Mouse (Mus musculus) adrenal gland, postnatal 0 days (tissue): ENCODE results near the gene Slc7a9. TPM values are rescaled to one million over a fixed set of nuclear protein-coding genes. Genes with fewer than 3 reads are reported as not detected.

Experiments used
- polyA plus RNA-seq: library from polyadenylated mRNA; unstranded; fragments of >200 nt; fragmentation: Nextera tagmentation; extraction: Ambion mirVana; gene quantifications from 2 replicates; pipeline ENCODE4 v1.2.1, GENCODE M21; 2015

Gene Slc7a9
- polyA plus RNA-seq, result 0.40 and 1.1 TPM in 2 replicates

GRCm38 (mm10) chr7:35447996-35448846, at the start of gene Slc7a9:
Slc7a9 (plus strand) TSS chr7:35448796.

Other genes starting within 250 kb of the Slc7a9 start
- 6.3 TPM in 2 replicates for gene Lrp3, start 233.3 kb upstream of the Slc7a9 start, polyA plus RNA-seq
- 12.9 and 17.6 TPM in 2 replicates for gene Gpatch1, start 130.4 kb upstream of the Slc7a9 start, polyA plus RNA-seq
- gene Rhpn2, start 114.6 kb upstream of the Slc7a9 start, polyA plus RNA-seq, result 3.5 and 3.7 TPM in 2 replicates
- 8.6 and 11.0 TPM in 2 replicates for gene Faap24, start 52.0 kb upstream of the Slc7a9 start, polyA plus RNA-seq
- 19.1 and 26.7 TPM in 2 replicates for gene Cep89, start 51.8 kb upstream of the Slc7a9 start, polyA plus RNA-seq
- gene Tdrd12, start 88.9 kb downstream of the Slc7a9 start, polyA plus RNA-seq, result 0.11 and 0.43 TPM in 2 replicates
- gene Nudt19, start 107.5 kb downstream of the Slc7a9 start, polyA plus RNA-seq, result 51.1 and 68.3 TPM in 2 replicates
- 0.06 TPM in 2 replicates for gene Rgs9bp, start 136.8 kb downstream of the Slc7a9 start, polyA plus RNA-seq
- gene Ankrd27, start 137.4 kb downstream of the Slc7a9 start, polyA plus RNA-seq, result 11.8 and 14.5 TPM in 2 replicates
- gene Pdcd5, start 198.7 kb downstream of the Slc7a9 start, polyA plus RNA-seq, result 263 and 347 TPM in 2 replicates